Mouse (Mus musculus) layer of hippocampus, adult 18-20 months (tissue): ENCODE measurements around the gene Tmem168. TPM values are rescaled to one million over a fixed set of nuclear protein-coding genes. Genes with fewer than 3 reads are reported as not detected.

Experiments used
- DNase-seq, 2 experiments: peaks; one replicate each; pipeline ENCODE4 v3.0.0; 2022; ENCODE audit warnings: low spot score in 2 of 2
- long read RNA-seq: library from polyadenylated mRNA; stranded (forward); transcript quantifications from one replicate; pipeline ENCODE4 v2.0.0, GENCODE M21; 2021
- total RNA-seq, 2 experiments: library from RNA; stranded (reverse); gene quantifications; 2 replicates each; pipeline ENCODE4 v1.2.3; 2021

Gene Tmem168
- total RNA-seq = 10 to 100 TPM; 16.2 to 21.7 TPM
- long read RNA-seq, full-length matches to known transcripts = 25 of 28 reads
- long read RNA-seq, partial matches to known transcripts = 0 of 28 reads
- long read RNA-seq, other reads (novel, unspliced or antisense) = 3 of 28 reads

DNA sequence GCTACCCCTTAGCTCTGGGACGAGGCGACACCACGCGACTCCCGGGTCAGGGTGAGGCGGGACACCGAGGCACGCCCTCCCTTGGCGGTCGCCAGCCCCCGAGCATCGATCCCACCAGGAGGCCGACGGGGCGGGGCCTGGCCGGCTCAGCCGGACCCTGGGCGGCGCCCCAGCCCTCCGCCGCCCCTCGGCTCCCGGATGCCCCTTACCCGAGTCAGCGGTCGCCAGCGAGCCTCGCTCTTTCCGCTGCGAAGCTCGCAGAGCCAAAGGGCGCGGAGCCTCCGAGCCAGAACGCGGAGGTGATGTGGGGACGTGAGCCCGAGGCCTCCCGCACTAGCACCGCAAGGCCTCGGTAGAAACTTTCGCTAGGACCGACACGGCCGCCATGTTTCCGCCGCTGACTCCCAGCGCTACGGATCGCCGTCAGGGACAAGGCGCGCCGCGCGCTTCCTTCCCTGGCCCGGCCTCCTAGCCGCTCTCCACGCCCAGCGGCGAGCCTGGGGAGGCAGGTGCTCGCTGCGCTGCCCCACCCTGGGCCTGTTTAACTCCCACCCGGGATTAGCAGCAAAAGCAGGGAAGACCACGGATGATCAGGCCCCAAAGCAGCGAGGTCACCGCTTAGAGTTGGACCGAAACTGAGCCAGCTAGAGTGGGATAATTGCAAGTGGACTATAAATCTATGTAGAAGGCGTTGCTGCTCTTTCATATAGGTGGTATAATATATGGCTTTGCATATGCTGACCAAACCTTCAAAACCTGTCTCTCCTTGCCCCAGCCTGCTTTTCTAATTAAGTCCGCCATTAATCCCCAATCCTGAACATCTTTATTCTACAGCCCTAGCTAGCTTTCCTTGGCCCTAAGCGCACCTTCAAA, at the start of gene Tmem168:
TSS of gene Tmem168 (minus strand) at position 480 of the 873 bp plus-strand sequence.
- peak; percentile 92 to 96 for DNase-seq

DNA sequence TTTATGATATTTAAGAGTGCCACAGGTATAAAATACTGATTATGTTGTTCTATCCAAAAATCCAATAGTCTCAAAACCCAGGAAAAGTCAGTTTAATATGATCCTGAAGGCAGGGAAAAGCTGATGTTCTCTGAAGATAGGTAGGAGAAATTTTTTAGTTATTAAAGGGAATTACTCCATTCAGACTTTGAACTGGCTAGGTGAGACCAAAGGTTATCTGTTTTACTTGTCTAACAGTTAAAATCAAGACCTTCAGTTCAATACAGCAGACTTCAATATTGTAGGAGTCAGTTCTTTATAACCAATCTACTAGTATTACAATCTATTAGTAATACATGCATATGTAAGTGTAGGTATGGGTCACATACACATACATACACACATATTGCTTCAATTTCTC, 46.2 kb upstream of the Tmem168 start:
- DNase-seq = no peak

DNA sequence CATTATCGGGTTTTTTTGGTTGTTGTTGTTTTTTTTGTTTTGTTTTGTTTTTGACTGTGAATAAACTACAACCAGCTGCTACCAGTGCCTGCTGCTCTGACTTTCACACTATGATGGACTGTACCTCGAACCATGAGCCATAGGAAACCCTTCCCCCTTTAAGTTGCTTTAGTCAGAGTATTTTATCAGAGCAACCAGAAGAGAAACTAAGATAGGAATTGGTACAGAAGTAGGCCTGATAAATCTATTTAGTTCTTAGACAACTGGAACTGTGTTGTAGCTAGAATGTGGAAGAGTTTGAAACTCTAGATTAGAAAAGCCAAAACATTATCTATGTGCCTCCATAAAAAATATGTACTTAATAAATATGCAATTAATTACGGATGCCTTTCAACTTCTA, 44.4 kb upstream of the Tmem168 start:
- no peak for DNase-seq

DNA sequence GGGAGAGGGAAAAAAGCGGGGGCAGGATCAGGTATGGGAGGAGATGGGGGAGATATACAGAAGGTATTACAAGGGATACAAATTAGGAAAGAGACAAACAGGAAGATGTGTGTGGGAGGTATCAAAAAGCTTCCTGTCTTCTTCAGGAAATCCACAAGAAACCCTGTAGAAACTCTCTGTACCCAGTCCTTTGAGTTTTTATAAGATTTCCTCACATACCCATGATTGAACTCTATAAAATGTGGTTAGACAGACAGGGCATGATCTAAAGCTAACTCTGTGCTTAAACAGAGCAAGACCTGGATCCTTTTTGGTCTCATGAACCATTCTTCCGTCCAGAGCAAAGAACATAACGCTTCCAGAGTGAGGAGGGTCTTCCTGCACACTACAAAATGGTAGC, 43.0 kb upstream of the Tmem168 start:
- no peak for DNase-seq

DNA sequence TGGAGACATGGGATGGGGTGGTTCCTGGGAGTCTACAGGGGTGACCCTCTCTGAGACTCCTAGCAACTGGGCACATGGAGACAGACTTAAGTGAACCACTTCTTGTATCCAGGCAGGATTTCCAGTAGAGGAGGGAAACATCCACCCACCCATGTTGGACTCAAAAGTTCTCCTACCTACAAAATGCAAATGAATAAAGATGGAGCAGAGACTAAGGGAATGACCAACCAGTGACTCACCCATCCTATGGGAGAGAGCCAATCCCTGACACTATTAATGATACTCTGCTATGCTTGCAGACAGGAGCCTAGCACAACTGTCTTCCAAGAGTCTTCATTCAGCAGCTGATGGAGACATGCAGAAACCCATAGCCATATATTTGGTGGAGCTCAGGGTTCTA, 40.4 kb upstream of the Tmem168 start:
- DNase-seq = no peak

DNA sequence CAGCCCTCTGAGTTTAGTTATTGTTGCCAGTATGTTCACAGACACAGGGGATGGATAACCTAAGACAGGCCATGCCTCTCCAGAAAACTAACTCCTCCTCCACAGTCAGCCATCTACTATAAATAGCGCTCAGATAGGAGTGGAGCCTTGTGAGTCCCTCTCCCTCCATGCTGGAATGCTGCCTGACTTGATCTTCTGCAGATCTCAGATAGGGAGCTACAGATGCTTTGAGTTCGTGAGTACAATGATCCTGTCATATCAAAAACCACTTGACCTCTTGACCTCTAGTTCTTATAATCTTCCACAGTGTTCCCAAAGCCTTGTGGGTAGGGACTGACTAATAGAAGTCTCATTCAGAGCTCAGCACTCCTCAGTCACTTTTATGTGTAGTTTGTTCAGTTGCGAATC, 28.7 kb upstream of the Tmem168 start:
- no peak for DNase-seq

DNA sequence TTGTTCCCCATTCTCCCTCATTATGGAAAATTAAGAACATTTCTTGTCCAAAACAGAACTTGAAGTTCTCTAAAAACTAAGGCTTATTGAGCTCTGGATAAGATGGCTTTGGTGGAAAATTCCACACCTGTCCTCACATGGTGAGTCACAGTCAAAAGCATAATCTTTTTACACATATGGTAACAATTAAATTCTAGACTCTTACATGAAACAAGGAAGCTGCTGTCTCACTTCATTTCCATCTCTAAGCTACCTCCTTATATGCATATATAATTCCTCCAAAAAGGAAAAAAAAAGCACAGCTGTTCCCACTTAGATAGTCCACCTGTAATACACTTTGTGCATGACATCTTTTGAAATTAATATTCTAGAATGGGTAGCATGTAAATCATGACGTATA, 24.7 kb upstream of the Tmem168 start:
- no peak for DNase-seq

DNA sequence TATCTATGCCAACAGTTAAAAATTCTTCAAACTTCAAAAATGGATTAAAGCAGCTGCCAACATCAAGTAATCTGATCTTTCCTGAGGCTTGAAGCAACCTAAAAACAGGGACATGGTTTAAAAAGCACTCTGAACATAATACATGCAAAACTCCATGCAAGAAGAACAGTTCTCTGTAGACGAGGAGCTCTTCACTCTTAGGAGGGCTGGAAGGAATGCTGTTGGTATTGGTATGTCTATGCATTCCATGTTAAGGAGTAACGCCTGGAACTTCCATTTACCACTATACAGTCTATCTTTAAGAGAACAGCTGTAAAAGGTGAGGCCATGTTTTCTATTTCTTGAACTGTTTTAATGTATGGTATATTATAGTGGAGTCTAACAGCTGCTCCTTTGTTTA, 22.7 kb upstream of the Tmem168 start:
- DNase-seq = no peak

DNA sequence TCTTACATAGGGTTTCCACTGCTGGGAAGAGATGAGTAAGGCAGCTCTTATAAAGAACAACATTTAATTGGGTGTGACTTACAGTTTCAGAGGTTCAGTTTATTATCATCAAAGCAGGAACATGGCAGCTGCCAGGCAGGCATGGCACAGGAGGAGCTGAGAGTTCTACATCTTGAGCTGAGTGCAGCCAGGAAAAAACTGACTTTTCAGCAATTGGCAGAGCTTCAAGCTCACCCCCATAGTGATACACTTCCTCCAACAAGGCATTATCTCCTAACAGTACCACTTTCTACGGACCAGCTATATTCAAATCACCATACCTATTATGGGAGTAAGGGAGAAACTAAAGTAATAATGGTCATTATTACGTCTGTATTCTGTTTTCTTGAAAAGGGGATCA, 11.7 kb upstream of the Tmem168 start:
- DNase-seq = peak; percentile 29 to 54

DNA sequence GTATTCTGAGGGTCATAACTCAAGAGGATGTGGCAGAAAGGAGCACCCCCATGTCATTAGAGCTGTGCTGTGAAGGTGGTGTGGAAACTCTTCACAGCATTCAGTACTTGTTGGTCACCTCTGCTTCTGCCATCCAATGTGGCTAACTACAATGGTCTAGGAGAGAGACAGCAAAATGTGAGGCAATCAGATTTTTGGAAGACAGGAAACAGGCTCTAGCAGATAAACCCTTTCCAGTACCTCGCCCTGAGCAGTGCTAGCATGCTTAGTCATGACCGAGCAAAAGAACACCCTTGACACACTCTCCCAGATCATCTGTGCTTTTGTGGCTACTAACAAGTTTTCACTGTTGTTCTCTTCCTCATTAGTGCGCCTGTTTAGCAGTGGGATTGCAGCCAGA, 9.2 kb upstream of the Tmem168 start:
- no peak for DNase-seq

DNA sequence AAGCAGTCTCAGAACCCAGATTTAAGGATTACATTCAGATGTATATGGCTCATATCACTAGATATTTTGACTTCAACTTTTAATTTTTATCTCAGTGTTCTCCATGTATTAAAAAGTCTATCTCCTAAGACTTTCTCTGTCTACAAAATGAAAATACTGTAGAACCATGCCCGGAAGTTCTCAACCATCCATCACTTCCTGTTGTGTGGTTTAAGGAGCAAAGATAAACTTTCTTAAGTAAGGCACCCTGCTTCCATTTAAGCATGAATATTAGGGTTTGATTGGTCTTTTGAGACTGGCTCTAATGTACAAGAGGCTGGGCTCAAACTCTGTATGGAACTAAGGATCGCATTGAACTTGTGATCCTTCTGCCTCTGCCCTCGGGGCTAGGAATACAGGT, 6.7 kb upstream of the Tmem168 start:
- no peak for DNase-seq

DNA sequence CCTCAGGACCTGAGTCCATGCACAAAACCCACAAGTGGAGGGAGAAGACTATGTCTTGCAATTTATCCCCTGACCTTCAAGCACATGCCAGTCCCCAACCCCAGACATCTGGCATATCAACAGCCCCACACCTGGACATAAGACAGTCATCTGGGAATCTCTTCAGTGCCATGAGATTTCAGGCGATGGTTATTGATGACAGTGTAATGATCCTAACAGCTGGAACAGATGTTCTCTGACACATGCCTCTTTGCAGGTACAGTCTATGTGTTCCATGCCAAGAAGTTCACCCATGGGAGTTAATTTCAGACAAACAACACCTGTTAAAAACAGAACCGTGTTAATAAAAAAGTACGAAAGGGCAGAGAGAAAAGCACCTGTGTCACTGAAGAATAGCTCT, 5.8 kb upstream of the Tmem168 start:
- no peak for DNase-seq

DNA sequence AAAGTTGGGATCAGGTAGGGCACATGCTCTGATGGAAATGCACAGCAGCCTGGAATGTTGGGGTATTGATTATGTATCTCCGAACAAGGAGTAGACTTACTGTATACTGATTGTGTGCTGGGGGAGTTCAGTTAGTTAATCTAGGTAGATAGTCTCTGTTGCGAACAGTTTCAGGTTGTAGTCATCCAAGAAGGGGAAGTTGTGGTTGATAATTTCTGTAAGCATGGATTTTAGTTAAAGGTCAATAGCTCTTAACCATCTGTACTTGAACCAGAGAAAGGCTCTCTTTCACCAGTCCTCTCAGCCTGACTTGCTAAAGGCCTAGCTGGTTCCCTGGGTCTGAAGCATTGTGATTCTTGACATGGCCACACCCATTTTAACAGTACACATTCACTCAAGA, 3.0 kb upstream of the Tmem168 start:
- no peak for DNase-seq

DNA sequence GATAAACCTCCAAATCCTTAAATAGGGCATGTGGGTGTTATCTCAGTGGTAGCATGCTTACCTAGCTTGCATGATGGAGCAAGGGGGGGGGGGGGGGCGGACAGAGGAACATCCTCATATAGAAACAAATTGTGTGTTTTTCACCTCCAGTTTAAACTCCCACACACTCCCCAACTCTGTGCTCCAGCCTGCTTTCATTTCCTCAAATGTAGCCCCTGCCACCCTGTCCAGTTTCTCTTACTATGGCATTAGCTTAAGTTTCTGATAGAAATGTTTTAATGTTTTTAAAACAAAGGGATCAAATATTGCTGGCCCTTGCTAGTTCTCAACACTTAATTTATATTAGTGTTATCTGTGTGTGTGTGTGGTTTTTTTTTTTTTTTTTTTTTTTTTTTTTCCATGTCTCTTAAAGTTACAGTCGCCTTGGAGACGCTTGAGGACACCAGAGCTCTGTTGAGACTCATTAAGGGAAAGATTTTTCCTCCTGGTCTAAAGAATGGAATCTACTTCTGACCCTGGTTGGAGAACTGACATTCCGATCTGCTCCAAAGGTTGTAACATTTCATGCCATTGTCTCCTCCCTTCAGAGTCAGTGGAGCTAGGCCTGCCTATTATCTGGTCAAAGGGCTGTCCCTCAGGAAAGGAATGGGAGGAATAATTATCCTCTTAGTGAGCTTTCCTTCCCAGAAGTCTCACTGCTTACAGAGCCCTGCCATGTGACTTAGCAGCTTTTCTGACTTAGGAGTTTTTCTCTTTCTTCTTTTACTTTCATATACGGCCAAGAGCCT, 1.6 kb upstream of the Tmem168 start:
- DNase-seq = no peak

DNA sequence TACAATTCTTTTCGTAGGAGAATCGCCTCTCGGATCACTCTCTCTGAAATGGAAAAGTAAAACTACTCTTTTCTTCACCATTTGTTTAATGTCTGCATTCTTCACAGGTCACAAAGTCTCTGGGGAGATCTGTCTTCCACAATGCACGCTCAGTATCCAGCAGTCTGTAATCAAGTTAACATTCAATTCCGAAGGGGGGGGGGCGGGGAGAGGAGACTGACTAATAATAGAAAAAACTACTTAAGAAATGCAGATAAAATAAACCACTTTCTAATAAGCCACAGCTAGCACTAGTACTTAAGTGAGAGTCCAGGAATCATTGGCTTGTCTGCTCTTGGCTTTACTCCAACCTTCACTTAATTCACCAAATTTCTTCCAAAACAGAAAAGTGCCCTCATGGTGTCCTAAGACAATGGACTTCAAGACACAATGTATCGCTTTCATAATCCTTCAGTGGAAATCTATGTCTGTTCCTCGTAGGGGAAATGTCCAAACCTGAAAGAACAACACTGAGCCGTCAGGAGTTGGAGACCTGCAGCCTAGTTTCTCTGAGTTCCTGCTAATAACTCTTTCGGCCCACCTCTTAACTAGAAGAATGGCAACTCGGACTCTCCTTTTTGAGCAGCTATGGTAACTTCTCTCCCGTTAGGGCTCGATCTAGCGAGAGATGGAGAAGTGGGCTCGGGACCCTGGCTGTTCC, 829 bp downstream of the Tmem168 start:
- DNase-seq = peak in 1 of 2 experiments; percentile 5

DNA sequence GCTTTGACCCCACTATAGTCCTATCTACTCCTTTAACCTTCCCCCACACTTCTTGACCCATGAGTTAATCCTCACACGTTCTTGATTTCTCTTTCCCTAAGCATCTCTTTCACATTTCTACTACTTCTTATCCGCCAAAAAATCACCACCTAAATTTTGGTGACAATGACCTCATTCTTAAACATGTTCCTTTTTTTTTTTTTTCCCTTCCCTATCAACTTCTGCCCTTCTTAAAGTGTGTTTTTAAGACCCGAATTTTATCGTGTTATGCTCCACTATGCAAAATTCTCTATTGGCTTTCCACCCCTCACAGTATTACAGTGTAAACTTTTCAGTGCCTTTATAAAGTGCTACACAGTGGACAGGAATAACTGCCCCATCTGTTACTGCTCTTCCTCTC, 1.5 kb downstream of the Tmem168 start:
- no peak for DNase-seq

DNA sequence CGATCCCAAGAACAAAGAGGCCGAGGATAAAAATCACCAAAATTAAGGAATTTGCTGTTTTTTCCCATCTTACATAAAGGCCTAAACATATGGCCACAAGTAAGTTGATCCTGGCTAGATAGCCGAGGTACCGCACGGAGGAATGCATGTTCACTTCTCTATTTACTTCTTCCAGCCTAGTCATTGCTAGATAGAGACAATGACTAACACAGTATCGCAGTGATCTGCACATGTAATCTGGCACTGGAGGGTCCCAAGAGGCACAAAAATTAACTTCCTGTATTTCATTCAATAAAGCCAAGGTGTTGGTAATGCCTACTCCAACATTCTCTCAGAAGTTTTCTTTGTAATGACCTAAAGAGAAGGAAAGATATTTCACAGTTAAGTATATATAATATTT, 4.8 kb downstream of the Tmem168 start:
- DNase-seq = no peak

DNA sequence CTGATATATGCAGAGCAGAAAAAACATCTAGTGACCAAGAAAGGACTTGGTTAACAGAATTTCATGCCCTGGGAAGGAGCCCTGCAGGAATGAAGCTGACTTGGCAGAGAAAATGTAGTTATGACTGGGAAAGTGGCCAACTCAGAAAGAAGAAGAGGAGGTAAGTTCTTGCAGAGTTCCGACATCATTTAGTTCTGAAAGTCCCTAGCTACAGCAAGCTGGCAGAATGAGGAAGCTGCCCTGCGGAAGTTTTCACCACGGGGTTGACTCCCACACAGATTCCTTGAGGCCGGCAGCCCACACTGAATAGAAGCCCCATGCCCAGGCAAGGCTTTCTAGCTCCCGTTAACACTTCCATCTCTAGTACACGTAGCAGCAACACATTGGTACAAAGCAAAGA, 6.3 kb downstream of the Tmem168 start:
- peak in 1 of 2 experiments; percentile 22 for DNase-seq

DNA sequence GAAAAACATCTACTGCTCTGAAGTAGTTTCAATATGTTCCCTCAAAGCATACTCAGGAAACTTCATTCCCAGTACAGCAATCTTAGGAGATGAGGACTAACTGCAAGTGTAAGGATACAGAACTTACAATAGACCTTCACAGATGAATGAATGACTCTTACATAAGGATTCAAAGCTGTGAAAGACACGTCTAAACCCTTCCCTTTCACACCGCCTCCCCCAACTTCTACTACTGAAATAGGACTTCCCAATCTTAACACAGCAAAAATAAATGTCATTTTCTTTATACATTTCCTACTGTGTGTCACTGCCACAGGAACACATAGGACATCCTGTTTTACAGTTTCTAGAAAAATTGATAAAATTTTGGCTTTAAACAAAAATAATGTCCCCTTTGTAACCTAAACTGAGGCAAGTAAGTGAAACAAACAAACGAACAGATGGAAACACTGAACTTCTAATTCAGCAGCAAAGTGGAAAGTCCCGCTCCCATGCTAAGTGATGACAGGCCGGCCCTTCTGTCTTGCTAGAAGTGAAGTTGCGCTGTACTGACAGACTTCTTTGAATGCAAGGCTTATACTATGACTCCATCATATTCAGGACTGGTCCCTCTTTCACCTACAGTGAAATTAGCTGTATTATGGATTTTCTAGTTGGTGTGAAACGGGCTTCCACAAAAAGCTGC, 9.5 kb downstream of the Tmem168 start:
- peak in 1 of 2 experiments; percentile 13 for DNase-seq

DNA sequence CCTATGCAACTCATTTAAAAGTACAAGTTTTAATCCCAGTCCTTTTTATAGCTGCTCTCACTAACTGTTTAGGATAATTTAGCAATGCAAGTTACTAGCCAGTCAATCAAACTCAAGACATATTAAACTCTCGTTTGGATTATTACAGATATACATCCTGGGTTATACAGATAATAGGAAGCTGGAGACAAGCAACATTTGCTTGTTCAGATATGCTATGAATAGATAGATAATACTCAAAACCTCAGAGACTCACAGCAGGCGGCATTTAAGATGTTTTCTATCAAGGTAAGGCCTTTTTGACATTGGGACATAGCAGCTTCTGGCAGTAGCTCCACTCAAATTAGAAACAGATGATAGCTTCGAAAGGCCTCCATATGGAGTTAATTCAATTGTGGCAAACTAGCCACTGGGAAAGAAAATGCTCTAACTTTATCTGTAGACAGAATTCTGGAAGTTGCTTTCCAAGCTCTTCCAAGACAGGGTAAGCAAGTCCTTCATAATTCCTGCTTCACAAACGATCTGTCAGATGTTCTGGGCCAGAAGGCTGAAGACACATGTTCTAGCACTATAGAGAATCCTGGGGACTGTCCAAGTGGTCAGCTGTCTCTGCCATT, 15.1 kb downstream of the Tmem168 start:
- no peak for DNase-seq

DNA sequence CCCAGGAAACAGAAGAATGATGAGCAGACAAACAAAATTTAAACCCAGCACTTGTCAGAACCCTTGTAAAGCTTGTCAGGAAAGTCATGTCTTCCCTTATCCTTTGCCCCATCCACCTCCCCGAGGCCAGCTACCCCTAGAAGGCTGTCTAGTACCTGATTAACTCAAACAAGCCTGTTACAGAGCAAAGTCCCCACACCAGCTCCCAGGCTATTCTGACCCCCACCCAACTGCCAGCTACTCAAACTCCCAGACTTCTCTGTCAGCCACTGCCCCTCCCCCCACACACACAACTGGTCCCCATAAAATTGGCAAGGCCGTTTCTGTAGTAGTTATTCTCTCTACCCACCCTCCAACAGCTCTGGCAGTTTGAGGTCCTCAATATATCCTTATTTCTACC, 21.3 kb downstream of the Tmem168 start:
- no peak for DNase-seq
